ENCODE assay signal across 1 mouse cellular context in genomic region chr17:45468302-45468701, GRCm38 (mm10).
TF ChIP-seq lines count a peak whose summit lies in the region.

No protein-coding gene starts in this region.

TF ChIP-seq in MEL, 35 proteins besides CTCF, POLR2A, EP300 and RAD21 (continued from another document):
- TF ChIP-seq MEF2A (IDR thresholded peaks at IDR 0.05; ENCODE audit: extremely low read depth, insufficient replicate concordance, low read depth, low read length, poor library complexity, severe bottlenecking) (no peak), SMC3 (IDR thresholded peaks at IDR 0.05; ENCODE audit: low read depth, low read length) (no peak), MXI1 (IDR thresholded peaks at IDR 0.05; ENCODE audit: low read depth, low read length) (no peak), TBP (IDR thresholded peaks at IDR 0.05; ENCODE audit: low read depth, low read length) (no peak), USF1 (IDR thresholded peaks at IDR 0.05; ENCODE audit: low read depth, low read length) (no peak)
TF ChIP-seq in MEL: peak in this region for 0.
